Mouse (Mus musculus) mammary gland, adult 2 months (tissue): ENCODE measurements around the gene Ccn5. TPM values are rescaled to one million over a fixed set of nuclear protein-coding genes. Genes with fewer than 3 reads are reported as not detected.

ENCODE experiments used
- polyA plus RNA-seq: library from polyadenylated mRNA; depleted of rRNA; stranded (reverse); fragments of >200 nt; gene quantifications from 2 replicates; pipeline ENCODE4 v1.2.3, GENCODE M21; 2012; ENCODE audit warnings: low replicate concordance; rRNA removed

Ccn5 gene
- 16.1 and 19.6 TPM in 2 replicates for polyA plus RNA-seq

DNA sequence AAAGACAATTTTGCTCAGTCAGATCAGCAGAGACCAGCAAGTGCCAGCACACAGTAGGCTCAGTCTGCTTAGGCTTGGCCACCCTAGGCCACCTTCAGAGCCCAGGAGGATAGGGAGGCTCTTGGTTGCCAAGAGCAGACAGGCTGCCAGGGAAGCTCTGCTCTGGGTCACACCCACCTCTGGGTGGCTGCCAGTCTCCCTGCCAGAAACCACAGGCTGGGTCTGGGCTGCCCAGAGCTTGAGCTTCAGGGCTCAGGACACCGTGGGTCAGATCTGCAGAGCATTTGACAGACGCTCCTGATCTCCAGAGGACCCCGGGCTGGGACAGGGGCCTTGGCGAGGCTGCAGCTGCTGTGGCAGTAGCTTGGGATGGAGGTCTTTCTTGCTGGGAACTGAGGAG lies at the start of gene Ccn5:
TSS of gene Ccn5 (plus strand) at position 255 of the 400 bp plus-strand sequence.

DNA sequence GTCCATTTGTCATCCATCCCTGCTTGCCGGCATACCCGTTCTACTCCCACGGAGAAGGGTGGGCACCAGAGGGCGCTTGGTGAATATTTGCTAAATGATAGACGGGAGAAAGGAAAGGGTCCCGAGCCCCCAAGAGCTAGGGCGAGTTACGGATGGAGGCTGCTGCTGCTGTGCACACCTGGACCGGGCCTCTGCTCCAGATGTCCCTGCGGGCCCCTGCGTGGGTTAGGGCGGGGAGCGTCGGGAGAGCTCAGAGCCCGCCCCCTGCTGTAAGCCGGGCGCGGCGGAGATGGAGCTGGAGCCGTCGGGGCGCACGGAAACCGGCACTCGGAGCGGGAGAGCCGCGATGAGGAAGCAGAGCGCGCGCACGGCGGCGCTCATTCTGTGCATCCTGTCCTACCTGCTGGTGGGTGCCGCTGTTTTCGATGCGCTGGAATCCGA lies 32.8 kb downstream of the Ccn5 start, which contains the start of gene Kcnk15:
TSS of gene Kcnk15 (plus strand) at position 191 of the 441 bp plus-strand sequence.

Other genes with a start within 250 kb of the Ccn5 start
- 24.3 and 46.4 TPM in 2 replicates for gene Ttpal, start 218.5 kb upstream of the Ccn5 start, polyA plus RNA-seq
- 326 and 633 TPM in 2 replicates for gene Serinc3, start 175.7 kb upstream of the Ccn5 start, polyA plus RNA-seq
- 97.0 and 131 TPM in 2 replicates for gene Pkig, start 162.5 kb upstream of the Ccn5 start, polyA plus RNA-seq
- 2.2 and 2.7 TPM in 2 replicates for gene Ada, start 70.6 kb upstream of the Ccn5 start, polyA plus RNA-seq
- gene Kcnk15, start 32.8 kb downstream of the Ccn5 start, polyA plus RNA-seq = not detected in 2 replicates
- 1.2 and 1.9 TPM in 2 replicates for gene Rims4, start 97.8 kb downstream of the Ccn5 start, polyA plus RNA-seq
- gene Ywhab, start 174.1 kb downstream of the Ccn5 start, polyA plus RNA-seq = 54.2 and 98.4 TPM in 2 replicates
- 1.6 and 1.7 TPM in 2 replicates for gene Pabpc1l, start 204.6 kb downstream of the Ccn5 start, polyA plus RNA-seq
- 21.8 and 26.0 TPM in 2 replicates for gene Stk4, start 249.5 kb downstream of the Ccn5 start, polyA plus RNA-seq